Mouse (Mus musculus) lung, postnatal 0 days (tissue): ENCODE data around the gene Angptl6. TPM values are rescaled to one million over a fixed set of nuclear protein-coding genes. Genes with fewer than 3 reads are reported as not detected.

Experiments used
- ATAC-seq: fragments of 200-750 bp; cut with Nextera tagmentation; 2 replicates; pipeline ENCODE4 v1.8.0; 2017; ENCODE audit warnings: moderate library complexity
- DNase-seq: peaks from one replicate; pipeline ENCODE4 v3.0.0-alpha.2; 2016; ENCODE audit warnings: low spot score
- H3K27ac ChIP-seq: fragments of 300-500 bp; sonication (generic); 2 replicates; pipeline ENCODE4 v1.5.1; 2014; ENCODE audit warnings: antibody characterized with exemption, mild to moderate bottlenecking, low read length, mixed read lengths
- H3K27me3 ChIP-seq: fragments of 300-500 bp; sonication (generic); replicated peaks from 2 replicates; pipeline ENCODE4 v1.6.1; 2014; ENCODE audit warnings: low read length, mixed read lengths; ENCODE audit not compliant: insufficient read depth
- H3K36me3 ChIP-seq: fragments of 300-500 bp; sonication (generic); 2 replicates; pipeline ENCODE4 v1.6.1; 2014; ENCODE audit warnings: low read length, mixed read lengths; ENCODE audit not compliant: insufficient read depth
- H3K4me1 ChIP-seq: fragments of 300-500 bp; sonication (generic); 2 replicates; pipeline ENCODE4 v1.6.1; 2014; ENCODE audit warnings: antibody characterized with exemption, low read depth, low read length, mixed read lengths; ENCODE audit not compliant: insufficient read depth
- H3K4me2 ChIP-seq: fragments of 300-500 bp; sonication (generic); replicated peaks from 2 replicates; pipeline ENCODE4 v1.6.1; 2014; ENCODE audit warnings: low read depth, mild to moderate bottlenecking, low read length, moderate library complexity, mixed read lengths
- H3K4me3 ChIP-seq: fragments of 300-500 bp; sonication (generic); 2 replicates; pipeline ENCODE4 v1.5.1; 2014; ENCODE audit warnings: low read depth, low read length
- H3K9ac ChIP-seq: fragments of 300-500 bp; sonication (generic); replicated peaks from 2 replicates; pipeline ENCODE4 v1.6.1; 2014; ENCODE audit warnings: low read depth, mild to moderate bottlenecking
- H3K9me3 ChIP-seq: fragments of 300-500 bp; sonication (generic); 2 replicates; pipeline ENCODE4 v1.6.1; 2016; ENCODE audit warnings: low read length, mixed read lengths
- CTCF ChIP-seq: IDR thresholded peaks from 2 replicates; pipeline ENCODE4 v1.5.1; 2016; ENCODE audit warnings: antibody characterized with exemption, mild to moderate bottlenecking
- EP300 ChIP-seq: IDR thresholded peaks from 2 replicates; pipeline ENCODE4 v1.6.1; 2016; ENCODE audit warnings: antibody characterized with exemption, mild to moderate bottlenecking, control low read depth
- WGBS: fragments of 180-500 bp; shearing (Covaris S2); extraction: QIAGEN DNeasy Blood & Tissue Kit; methylation state at CpG from one replicate; pipeline ENCODE4 v1.1.7; 2014; 5-methylcytosine and 5-hydroxymethylcytosine counted together
- microRNA-seq: library from miRNA; unstranded; fragments of <30 nt; microRNA quantifications from one replicate; pipeline ENCODE4, GENCODE M21; 2016
- polyA plus RNA-seq: library from polyadenylated mRNA; unstranded; fragments of >200 nt; fragmentation: Nextera tagmentation; extraction: Ambion mirVana; gene quantifications from 2 replicates; pipeline ENCODE4 v1.2.1, GENCODE M21; 2015

Gene Angptl6
- polyA plus RNA-seq, 1 experiment from 2014 or later: 3.3 TPM

DNA sequence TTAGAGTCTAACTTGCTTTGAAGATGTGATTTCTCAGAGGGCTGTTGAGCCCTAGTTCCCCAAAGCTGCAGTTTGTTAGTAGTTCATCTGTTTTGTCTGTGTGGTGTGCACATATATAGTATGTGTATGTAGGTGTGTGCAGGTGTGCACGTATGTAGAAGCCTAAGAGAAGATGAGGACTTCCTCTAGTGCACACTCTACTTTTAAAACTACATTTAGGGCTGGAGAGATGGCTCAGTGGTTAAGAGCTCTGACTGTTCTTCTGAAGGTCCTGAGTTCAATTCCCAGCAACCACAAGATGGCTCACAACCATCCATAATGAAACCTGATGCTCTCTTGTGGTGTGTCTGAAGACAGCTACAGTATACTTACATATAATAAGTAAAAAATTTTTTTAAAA is 44.6 kb downstream of the Angptl6 start:
- no peak for TF ChIP-seq CTCF
- TF ChIP-seq EP300: no peak
- Histone ChIP-seq H3K9ac (no peak overlapping the region), H3K36me3 (no peaks in the 10 kb centered on the region), H3K4me1 (no peaks in the 10 kb centered on the region), H3K27ac (no peak overlapping the region), H3K27me3 (0 out of 2 replicates have a peak, but pooled peaks cover under 1% of the 10 kb centered on the region), H3K9me3 (no peaks in the 10 kb centered on the region), H3K4me3 (no peak overlapping the region), H3K4me2 (no peak overlapping the region)
- DNase-seq (no peak), ATAC-seq (no peak)
- 47% methylated on average over 1 of the region's 1 CpGs for WGBS

DNA sequence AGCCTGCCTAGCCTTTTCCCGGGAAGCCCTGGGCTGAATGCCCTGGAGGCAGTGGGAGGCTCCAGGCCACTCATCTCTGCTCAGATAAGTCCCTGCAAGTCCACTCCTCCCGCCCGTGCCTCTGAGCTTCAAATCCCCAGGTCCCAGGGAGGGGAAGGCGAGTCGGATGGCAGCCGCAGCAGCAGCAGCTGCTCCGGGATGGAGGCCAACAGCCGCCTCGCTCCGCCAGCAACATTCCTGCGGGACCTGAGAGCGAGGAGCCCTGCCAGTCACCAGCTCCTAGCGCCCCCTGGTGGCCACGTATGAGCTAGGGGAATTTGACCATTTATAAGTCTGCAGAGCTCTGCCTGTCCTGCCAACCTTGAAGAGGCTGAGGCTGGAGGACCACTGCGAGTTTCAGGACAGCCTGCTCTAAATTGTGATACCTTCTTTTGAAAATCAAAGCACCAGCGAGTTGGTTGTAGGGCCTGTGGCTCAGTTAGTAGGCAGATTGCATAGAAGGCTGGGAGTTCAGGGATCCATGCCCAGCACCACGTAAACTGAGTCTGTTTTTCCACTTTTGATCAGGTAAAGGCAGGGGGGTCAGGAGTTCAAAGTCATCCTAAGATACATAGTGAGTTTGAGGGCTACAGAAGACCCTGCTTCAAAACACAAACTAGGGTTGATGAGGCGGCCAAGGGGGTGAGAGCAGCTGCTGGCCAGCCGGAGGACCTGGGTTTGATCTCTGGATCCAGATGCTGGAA is 48.5 kb downstream of the Angptl6 start:
- no peaks in the 10 kb centered on the region for H3K36me3 ChIP-seq
- WGBS: 17% methylated on average over 19 of the region's 19 CpGs
- ATAC-seq (peak; percentile 92), DNase-seq (peak; percentile 96)
- H3K4me3 ChIP-seq: no peak overlapping the region
- H3K9me3 ChIP-seq: no peaks in the 10 kb centered on the region
- no peak overlapping the region for H3K9ac ChIP-seq
- no peaks in the 10 kb centered on the region for H3K4me1 ChIP-seq
- no peak overlapping the region for H3K27ac ChIP-seq
- no peak overlapping the region for H3K4me2 ChIP-seq
- TF ChIP-seq EP300: no peak
- TF ChIP-seq CTCF: peak; percentile 98
- 0 out of 2 replicates have a peak, but pooled peaks cover 3% of the 10 kb centered on the region for H3K27me3 ChIP-seq

DNA sequence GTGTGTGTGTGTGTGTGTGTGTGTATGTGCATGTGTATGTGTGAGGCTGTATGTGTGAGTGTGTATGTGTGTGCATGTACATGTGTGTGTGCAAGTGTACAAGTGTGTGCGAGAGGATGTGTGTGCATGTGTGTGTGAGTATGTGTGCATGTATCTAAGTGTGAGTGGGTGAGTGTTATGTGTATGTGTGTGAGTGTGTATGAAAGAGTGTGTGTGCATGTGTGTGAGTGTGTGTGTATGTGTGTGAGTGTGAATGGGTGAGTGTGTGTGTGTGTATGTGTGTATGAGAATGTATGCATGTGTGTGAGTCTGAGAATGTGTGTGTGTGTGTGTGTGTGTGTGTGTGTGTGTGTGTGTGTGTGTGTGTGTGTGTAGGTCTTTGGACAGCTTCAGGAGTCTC is 51.4 kb downstream of the Angptl6 start:
- Histone ChIP-seq H3K9ac (no peak overlapping the region), H3K36me3 (no peaks in the 10 kb centered on the region), H3K27ac (no peak overlapping the region), H3K9me3 (no peaks in the 10 kb centered on the region), H3K27me3 (0 out of 2 replicates have a peak, but pooled peaks cover 3% of the 10 kb centered on the region), H3K4me1 (no peaks in the 10 kb centered on the region), H3K4me3 (no peak overlapping the region), H3K4me2 (no peak overlapping the region)
- ATAC-seq: no peak
- TF ChIP-seq EP300 (no peak), CTCF (no peak)
- WGBS: 97% methylated on average over 1 of the region's 1 CpGs
- no peak for DNase-seq

DNA sequence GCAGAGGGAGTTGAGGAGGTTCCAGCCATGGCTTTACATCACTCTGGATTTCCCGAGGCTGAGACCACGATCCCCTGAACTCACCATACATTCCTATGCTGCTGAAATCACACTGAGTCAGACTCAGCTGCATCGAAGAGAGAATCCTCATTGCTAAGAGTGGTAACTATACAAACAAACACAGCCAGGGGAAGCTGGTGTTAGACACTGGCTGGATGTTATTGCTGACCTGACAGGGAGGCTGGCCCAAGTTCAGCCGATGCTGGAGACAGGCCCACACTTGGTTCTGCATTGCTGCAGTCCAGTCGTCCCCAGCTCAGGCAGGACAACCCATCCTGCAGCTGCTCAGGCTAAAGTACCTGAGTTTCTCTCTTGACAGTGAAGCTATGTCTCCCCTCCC is 53.7 kb downstream of the Angptl6 start:
- TF ChIP-seq CTCF (no peak), EP300 (no peak)
- Histone ChIP-seq H3K27me3 (0 out of 2 replicates have a peak, but pooled peaks cover 3% of the 10 kb centered on the region), H3K27ac (no peak overlapping the region), H3K9ac (no peak overlapping the region), H3K4me1 (no peaks in the 10 kb centered on the region), H3K4me3 (no peak overlapping the region), H3K36me3 (no peaks in the 10 kb centered on the region), H3K9me3 (no peaks in the 10 kb centered on the region), H3K4me2 (no peak overlapping the region)
- ATAC-seq (peak; percentile 14; the same call in 1 of the 2 replicates), DNase-seq (no peak)
- 54% methylated on average over 5 of the region's 5 CpGs for WGBS

Small RNAs within 50 kb of the gene (microRNA-seq; reads per million reads assigned to microRNA genes)
- not detected for gene Mir7081

Other genes with a start within 250 kb of the Angptl6 start
- gene Ubl5, start 236.8 kb downstream of the Angptl6 start, polyA plus RNA-seq: 394 and 396 TPM in 2 replicates
- 18.2 and 19.2 TPM in 2 replicates for gene Fbxl12, start 235.0 kb downstream of the Angptl6 start, polyA plus RNA-seq
- gene Pin1, start 227.6 kb downstream of the Angptl6 start, polyA plus RNA-seq: 30.1 and 32.9 TPM in 2 replicates
- 0.36 and 0.55 TPM in 2 replicates for gene Olfm2, start 133.4 kb downstream of the Angptl6 start, polyA plus RNA-seq
- gene Col5a3, start 64.7 kb downstream of the Angptl6 start, polyA plus RNA-seq: 0.44 and 0.56 TPM in 2 replicates
- not detected in 2 replicates for gene Rdh8, start 61.2 kb downstream of the Angptl6 start, polyA plus RNA-seq
- 9.3 and 12.3 TPM in 2 replicates for gene A230050P20Rik, start 11.1 kb downstream of the Angptl6 start, polyA plus RNA-seq
- 20.9 and 22.1 TPM in 2 replicates for gene Ppan, start 8.4 kb upstream of the Angptl6 start, polyA plus RNA-seq
- 174 and 177 TPM in 2 replicates for gene Eif3g, start 18.9 kb upstream of the Angptl6 start, polyA plus RNA-seq
- gene Dnmt1, start 80.2 kb upstream of the Angptl6 start, polyA plus RNA-seq: 14.5 and 15.5 TPM in 2 replicates
- gene S1pr2, start 97.1 kb upstream of the Angptl6 start, polyA plus RNA-seq: 60.8 and 62.3 TPM in 2 replicates
- 112 and 125 TPM in 2 replicates for gene Mrpl4, start 123.0 kb upstream of the Angptl6 start, polyA plus RNA-seq
- gene Icam1, start 136.3 kb upstream of the Angptl6 start, polyA plus RNA-seq: 236 and 352 TPM in 2 replicates
- 3.3 and 3.8 TPM in 2 replicates for gene Icam4, start 149.6 kb upstream of the Angptl6 start, polyA plus RNA-seq
- 0.18 and 0.27 TPM in 2 replicates for gene Icam5, start 152.3 kb upstream of the Angptl6 start, polyA plus RNA-seq
- gene Zglp1, start 187.4 kb upstream of the Angptl6 start, polyA plus RNA-seq: 0.51 TPM in 1 of 2 replicates, not detected in the other
- gene Gm49373, start 193.4 kb upstream of the Angptl6 start, polyA plus RNA-seq: 0.11 TPM in 1 of 2 replicates, not detected in the other
- 36.7 and 40.9 TPM in 2 replicates for gene Fdx1l, start 193.9 kb upstream of the Angptl6 start, polyA plus RNA-seq
- gene Gm38431, start 212.3 kb upstream of the Angptl6 start, polyA plus RNA-seq: 0.60 and 0.69 TPM in 2 replicates
- gene Raver1, start 212.3 kb upstream of the Angptl6 start, polyA plus RNA-seq: 15.3 and 16.8 TPM in 2 replicates